Mouse (Mus musculus): Measurements from ENCODE around the gene Lrmp. TPM values are rescaled to one million over a fixed set of nuclear protein-coding genes. Genes with fewer than 3 reads are reported as not detected.

Lrmp gene
- polyA plus RNA-seq (2012; rRNA removed; ENCODE audit: low replicate concordance) = 8.7 and 9.5 TPM in 2 replicates

GRCm38 (mm10) chr6:145115476-145116097, at the start of gene Lrmp:
Lrmp (plus strand) TSS chr6:145115653.

DNA sequence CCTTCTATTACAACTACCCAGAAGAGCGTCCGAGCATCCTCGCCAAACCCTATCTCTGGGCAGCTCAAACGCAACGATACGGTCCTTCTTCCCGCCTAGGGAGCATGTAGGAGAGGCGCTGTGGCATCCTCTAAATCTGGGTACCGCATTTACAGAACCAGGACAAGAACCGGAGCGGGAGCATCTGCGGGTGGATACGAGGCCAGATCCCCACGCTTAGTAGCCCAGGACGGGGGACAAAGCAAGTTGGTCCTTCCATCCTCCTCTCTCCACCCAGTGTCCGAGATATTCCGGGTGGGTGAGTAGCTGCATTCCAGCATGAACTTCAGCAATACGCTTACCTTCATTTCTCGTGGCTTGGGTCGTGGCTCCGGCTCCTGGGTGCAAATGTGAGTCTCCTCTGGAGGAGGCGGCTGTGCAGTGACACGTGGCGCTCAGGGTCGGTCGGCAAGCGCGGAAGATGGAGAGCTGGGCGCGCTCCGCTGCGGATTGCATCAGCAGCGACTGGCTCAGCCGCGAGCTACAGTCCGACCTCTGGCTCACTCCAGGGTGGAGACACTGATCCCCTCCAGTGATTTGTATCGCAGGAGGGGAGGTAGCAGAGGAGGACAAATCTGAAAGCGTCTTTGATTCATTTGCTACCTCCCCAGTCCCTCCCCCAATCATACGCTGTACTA, 39.8 kb upstream of the Lrmp start, which contains the start of gene Bcat1:
TSS of gene Bcat1 (minus strand) at position 637 of the 677 bp plus-strand sequence.

GRCm38 (mm10) chr6:145210816-145211338, 95.4 kb downstream of the Lrmp start, which contains the start of the genes Casc1 and Etfrf1:
Casc1 (minus strand) TSS chr6:145211005.
Etfrf1 (plus strand) TSS chr6:145211134.

Other genes starting within 250 kb of the Lrmp start
- 0.40 and 32.9 TPM in 2 replicates for gene Bcat1, start 39.5 kb upstream of the Lrmp start, polyA plus RNA-seq (2012; rRNA removed; ENCODE audit: low replicate concordance)
- gene Casc1, start 95.4 kb downstream of the Lrmp start, polyA plus RNA-seq (2012; rRNA removed; ENCODE audit: low replicate concordance) = 0.23 and 0.33 TPM in 2 replicates
- gene Etfrf1, start 95.5 kb downstream of the Lrmp start, polyA plus RNA-seq (2012; rRNA removed; ENCODE audit: low replicate concordance) = 12.9 and 30.2 TPM in 2 replicates
- gene Kras, start 134.6 kb downstream of the Lrmp start, polyA plus RNA-seq (2012; rRNA removed; ENCODE audit: low replicate concordance) = 15.7 and 17.4 TPM in 2 replicates